Mouse (Mus musculus): ENCODE data around the gene Ntrk1.

- no peak for TF ChIP-seq EP300 (IDR thresholded peaks at IDR 0.05; ENCODE audit: low read depth in 1 of 2, low read length in 2 of 2)
- TF ChIP-seq NRF1 (IDR thresholded peaks at IDR 0.05; ENCODE audit: insufficient read depth, low read depth, low read length, poor library complexity, severe bottlenecking): no peak
Observed at GRCm38 (mm10) chr3:87768431-87768830, 26.5 kb downstream of the Ntrk1 start.
